Mouse (Mus musculus): ENCODE measurements around the gene Prpf3.
"Not testable (repeated sequence)": the region's sequence is repeated elsewhere in the genome, so short reads cannot be mapped to it uniquely, and the experiment has no call there.

Gene Prpf3

GRCm38 (mm10) chr3:95820046-95821010, 35.4 kb downstream of the Prpf3 start:
- in situ Hi-C loops (cut with MboI, MseI) = no loop called here

GRCm38 (mm10) chr3:95819351-95819985, 36.2 kb downstream of the Prpf3 start:
- in situ Hi-C loops (cut with MboI, MseI) = no loop called here

GRCm38 (mm10) chr3:95818571-95819288, 37.0 kb downstream of the Prpf3 start, which contains the start of gene Rprd2:
Rprd2 (minus strand) TSS chr3:95818863.
- in situ Hi-C loops (cut with MboI, MseI) = no loop called here

GRCm38 (mm10) chr3:95818026-95818511, 37.6 kb downstream of the Prpf3 start:
- in situ Hi-C loops (cut with MboI, MseI) = no loop called here

DNA sequence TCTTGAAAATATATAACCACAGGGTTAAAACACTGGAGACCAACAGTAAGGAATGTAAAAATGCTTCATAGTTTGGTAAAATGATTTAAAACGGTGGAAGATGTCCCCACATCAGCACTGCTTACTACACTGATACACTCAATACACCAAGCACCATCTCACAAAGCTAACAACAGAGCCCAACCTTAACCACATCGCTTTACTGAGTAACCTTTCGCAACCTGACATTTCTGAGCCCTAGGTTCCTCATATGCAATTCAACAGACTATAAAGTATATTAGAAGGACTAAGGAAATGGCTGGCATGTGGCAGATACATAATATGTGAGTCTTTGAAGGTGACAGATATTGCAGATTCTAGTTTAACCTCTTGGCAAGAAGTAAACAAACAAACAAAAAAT, 39.0 kb downstream of the Prpf3 start:
- in situ Hi-C loops (cut with MboI, MseI) = no loop called here

DNA sequence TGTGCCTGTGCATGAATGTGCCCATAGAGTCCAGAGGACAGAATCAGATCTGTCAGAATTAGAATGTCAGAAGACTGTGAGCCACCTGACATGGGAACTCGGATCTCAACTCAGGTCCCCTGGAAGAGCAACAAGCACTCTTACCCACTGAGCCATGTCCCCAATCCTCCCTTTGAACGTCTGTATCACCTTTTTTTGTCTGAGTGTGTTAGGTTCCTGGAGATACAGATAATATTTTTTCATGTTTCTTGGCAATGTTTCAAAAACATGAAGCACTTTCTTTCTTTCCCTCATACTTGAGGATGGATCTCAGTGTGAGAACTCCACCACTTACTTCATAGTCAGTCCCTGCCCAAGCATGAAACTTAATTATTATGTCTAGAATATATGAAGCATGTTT, 47.3 kb downstream of the Prpf3 start:
- in situ Hi-C loops (cut with MboI, MseI) = no loop called here

GRCm38 (mm10) chr3:95807630-95808029, 48.1 kb downstream of the Prpf3 start:
- in situ Hi-C loops (cut with MboI, MseI) = not testable (repeated sequence)

DNA sequence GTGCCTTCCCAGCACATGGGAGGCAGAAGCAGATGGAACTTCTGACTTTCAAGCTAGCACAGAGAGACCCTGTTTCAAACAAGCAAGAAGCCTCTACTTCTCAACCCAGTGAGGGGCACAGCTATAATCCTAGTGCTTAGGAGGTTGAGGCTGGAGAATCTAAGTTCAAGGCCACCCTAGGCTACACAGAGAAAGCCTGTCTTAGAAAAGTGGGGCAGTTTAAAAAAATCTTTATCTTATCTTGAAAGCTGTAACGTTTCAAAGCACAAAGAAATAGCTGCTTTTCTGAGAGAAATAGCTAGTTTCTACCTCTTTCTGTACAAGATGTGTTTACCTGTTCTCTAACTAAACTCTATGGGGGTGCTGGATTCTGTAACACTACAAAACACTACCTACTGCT, 49.0 kb downstream of the Prpf3 start:
- in situ Hi-C loops (cut with MboI, MseI) = no loop called here

- in situ Hi-C loops (cut with MboI, MseI) = no loop called here
Measured at GRCm38 (mm10) chr3:95803851-95804250, 51.8 kb downstream of the Prpf3 start.

DNA sequence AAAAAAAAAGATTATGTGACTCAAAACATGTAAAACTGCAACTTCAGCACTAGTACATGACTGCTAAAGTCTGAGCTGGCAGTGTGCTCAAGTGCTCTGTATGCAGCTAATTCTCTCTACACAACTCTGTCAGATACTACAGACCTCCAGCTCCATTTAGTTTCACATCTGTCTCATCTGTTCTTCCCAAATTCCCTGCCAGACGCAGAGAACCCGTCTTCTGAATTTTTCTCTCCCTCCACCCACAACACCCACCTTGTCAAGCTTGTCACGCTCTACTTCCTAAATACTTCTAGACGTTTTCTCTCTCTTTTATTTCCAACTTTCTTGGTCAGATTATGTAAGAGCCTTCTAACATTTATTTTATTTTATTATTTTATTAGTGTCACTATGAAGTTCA, 56.9 kb downstream of the Prpf3 start:
- in situ Hi-C loops (cut with MboI, MseI) = no loop called here

- in situ Hi-C loops (cut with MboI, MseI) = no loop called here
Measured at GRCm38 (mm10) chr3:95794299-95794698, 61.4 kb downstream of the Prpf3 start.

DNA sequence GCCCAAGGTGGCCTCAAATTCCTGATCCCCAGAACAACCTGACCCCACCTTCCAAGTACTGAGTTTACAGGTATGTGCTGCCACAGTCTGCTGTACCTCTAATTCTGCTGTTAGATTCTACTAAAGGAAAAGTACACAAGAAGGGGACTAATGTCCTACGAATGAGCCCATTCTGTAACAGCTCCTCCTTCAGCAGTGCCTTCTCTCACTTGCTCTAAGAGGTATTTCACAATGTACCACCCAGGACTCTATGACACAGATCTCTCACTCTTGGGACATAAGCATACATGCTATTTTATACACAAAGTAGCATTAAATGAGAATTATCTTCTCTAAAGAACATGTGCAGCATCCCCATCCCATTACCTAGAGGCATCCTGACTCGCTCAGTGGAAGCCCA, 62.0 kb downstream of the Prpf3 start:
- in situ Hi-C loops (cut with MboI, MseI) = no loop called here

DNA sequence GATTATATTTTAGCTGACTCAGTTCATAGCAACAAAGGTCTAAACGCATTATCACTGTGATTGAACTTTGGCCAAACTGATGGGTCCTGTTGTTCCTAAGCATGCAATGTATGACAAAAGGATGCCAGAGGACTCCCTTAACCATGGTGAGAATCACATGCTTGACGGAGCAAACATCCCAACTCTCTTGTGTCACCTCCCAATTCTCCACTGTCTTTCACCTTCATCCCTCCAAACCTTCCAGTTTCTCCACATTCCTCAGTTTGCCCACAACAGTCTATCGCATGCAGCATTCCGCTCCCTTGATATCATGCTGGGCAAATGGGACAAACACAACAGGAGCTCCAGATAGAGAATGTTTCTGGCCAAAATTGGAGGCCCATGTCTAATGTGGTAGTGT, 70.2 kb downstream of the Prpf3 start:
- in situ Hi-C loops (cut with MboI, MseI) = no loop called here
